Comparison of ENCODE assay signal across 8 mouse cellular contexts in the genomic region with DNA sequence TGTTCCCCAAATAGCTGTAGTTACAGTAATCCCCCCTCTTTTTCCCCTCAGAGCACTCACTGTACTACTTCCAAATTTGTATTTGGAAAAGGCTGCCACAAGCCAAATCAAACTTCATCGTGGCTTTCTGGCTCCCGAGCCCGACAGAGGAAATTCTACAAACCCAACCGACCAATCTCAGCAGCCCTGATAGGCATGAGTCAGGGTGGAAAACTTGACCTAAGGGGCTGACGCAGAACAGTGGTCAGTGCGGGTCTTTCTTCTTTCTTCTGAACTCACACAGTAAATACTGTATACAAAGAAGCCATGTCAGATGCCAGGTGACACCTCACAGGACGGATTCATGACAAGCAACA.
DNase-seq lines count a peak whose midpoint lies in the region; ATAC-seq and TF ChIP-seq lines count a peak whose summit lies in the region.

No protein-coding gene starts in this region.

- H3K79me2 ChIP-seq in myocyte (ENCODE audit: control insufficient read depth, insufficient read depth): peaks cover 59% of the 10 kb centered on the region

- H3K4me1 ChIP-seq in kidney, embryonic 16.5 days (ENCODE audit: insufficient read depth, low read length): peaks cover 42% of the 10 kb centered on the region
- H3K4me1 ChIP-seq in hindbrain, embryonic 16.5 days (ENCODE audit: control insufficient read depth, insufficient read depth, low read depth, low read length): peaks cover 8% of the 10 kb centered on the region

- no peak for TF ChIP-seq POLR2A in myocyte (IDR thresholded peaks at IDR 0.05; ENCODE audit: insufficient read length, low read depth)

- H3ac ChIP-seq in myocyte (ENCODE audit: control insufficient read depth, insufficient read length): no peak overlapping the region

- no peak for DNase-seq in kidney, postnatal 25 days
- peak; percentile 92 for DNase-seq in fibroblast of lung, adult 2 months (ENCODE audit: low read depth)
- no peak for DNase-seq in cerebellum, adult 9-11 months
- DNase-seq in MN1 (ENCODE audit: low spot score): no peak
- DNase-seq in thymus, postnatal 25 days: no peak

- H3K9me3 ChIP-seq in kidney, embryonic 16.5 days (ENCODE audit: low read length): no peaks in the 10 kb centered on the region
- H3K9me3 ChIP-seq in hindbrain, embryonic 16.5 days (ENCODE audit: control insufficient read depth, low read length): no peaks in the 10 kb centered on the region

- ATAC-seq in kidney, embryonic 16.5 days (ENCODE audit: low FRiP score, low TSS enrichment): no peak
- ATAC-seq in hindbrain, embryonic 16.5 days: no peak

- H3K9ac ChIP-seq in kidney, embryonic 16.5 days (replicated peaks; ENCODE audit: low read length): peak overlapping the region; percentile 25; the same call in 1 of the 2 replicates
- 0 out of 2 replicates have a peak overlapping the region, but pooled peaks have one; percentile 14 for H3K9ac ChIP-seq in hindbrain, embryonic 16.5 days (ENCODE audit: low read depth, low read length)

- 31% methylated on average over 7 of the region's 7 CpGs for WGBS in kidney, embryonic 16.5 days
- WGBS in hindbrain, embryonic 16.5 days: 60% methylated on average over 7 of the region's 7 CpGs

- H3K4me3 ChIP-seq in kidney, embryonic 16.5 days (ENCODE audit: low read length): no peak overlapping the region
- no peak overlapping the region for H3K4me3 ChIP-seq in hindbrain, embryonic 16.5 days (ENCODE audit: low read length)
- no peak overlapping the region for H3K4me3 ChIP-seq in myocyte

- H3K4me2 ChIP-seq in kidney, embryonic 16.5 days (replicated peaks; ENCODE audit: low read depth, low read length): no peak overlapping the region
- H3K4me2 ChIP-seq in hindbrain, embryonic 16.5 days (ENCODE audit: low read length): peak overlapping the region; percentile 7; the same call in 1 of the 2 replicates
- H3K4me2 ChIP-seq in myocyte (ENCODE audit: low read depth): peak overlapping the region; percentile 80

- H3K36me3 ChIP-seq in kidney, embryonic 16.5 days (ENCODE audit: insufficient read depth, low read length): no peaks in the 10 kb centered on the region
- H3K36me3 ChIP-seq in hindbrain, embryonic 16.5 days (ENCODE audit: control insufficient read depth, insufficient read depth, low read length): no peaks in the 10 kb centered on the region
- peaks cover 9% of the 10 kb centered on the region for H3K36me3 ChIP-seq in myocyte (ENCODE audit: control insufficient read depth, insufficient read depth)

- H3K27me3 ChIP-seq in kidney, embryonic 16.5 days (ENCODE audit: insufficient read depth, low read length): no peaks in the 10 kb centered on the region
- no peaks in the 10 kb centered on the region for H3K27me3 ChIP-seq in hindbrain, embryonic 16.5 days (replicated peaks; ENCODE audit: control insufficient read depth, insufficient read depth, low read length)
- H3K27me3 ChIP-seq in myocyte (ENCODE audit: control insufficient read depth, insufficient read depth, insufficient read length): no peaks in the 10 kb centered on the region

- peak overlapping the region; percentile 43; the same call in 1 of the 2 replicates for H3K27ac ChIP-seq in kidney, embryonic 16.5 days (ENCODE audit: low read length)
- peak overlapping the region; percentile 26 for H3K27ac ChIP-seq in hindbrain, embryonic 16.5 days (ENCODE audit: low read depth, low read length)

TF ChIP-seq in myocyte, 11 proteins besides CTCF, POLR2A, EP300 and RAD21:
- no peak for TF ChIP-seq TCF3 (IDR thresholded peaks at IDR 0.05; ENCODE audit: insufficient read length, low read depth)
- no peak for TF ChIP-seq MYOG (IDR thresholded peaks at IDR 0.05; ENCODE audit: control insufficient read depth in 1 of 3, insufficient read depth in 1 of 3, insufficient read length in 2 of 3, low read depth in 2 of 3)
- TF ChIP-seq TCF12 (IDR thresholded peaks at IDR 0.05; ENCODE audit: insufficient read depth, poor library complexity, severe bottlenecking): no peak
- TF ChIP-seq MYOD1 (IDR thresholded peaks at IDR 0.05; ENCODE audit: control insufficient read depth in 1 of 3, insufficient read length in 2 of 3, low read depth in 2 of 3): no peak
- TF ChIP-seq CEBPB (IDR thresholded peaks at IDR 0.05; ENCODE audit: insufficient read depth, poor library complexity, severe bottlenecking): no peak
- no peak for TF ChIP-seq POLR2AphosphoS2 (IDR thresholded peaks at IDR 0.05; ENCODE audit: insufficient read length, low read depth)
